Mouse (Mus musculus) limb, embryonic 12.5 days (tissue): Measurements from ENCODE around the gene Rhox3a2. TPM values are rescaled to one million over a fixed set of nuclear protein-coding genes. Genes with fewer than 3 reads are reported as not detected.
"Not testable (repeated sequence)": the region's sequence is repeated elsewhere in the genome, so short reads cannot be mapped to it uniquely, and the experiment has no call there.

ENCODE experiments used
- ATAC-seq: fragments of 200-750 bp; cut with Nextera tagmentation; 2 replicates; pipeline ENCODE4 v1.8.0; 2017; ENCODE audit warnings: low read depth, moderate TSS enrichment; ENCODE audit not compliant: insufficient number of reproducible peaks, insufficient read depth, low FRiP score, low TSS enrichment
- H3K27ac ChIP-seq: fragments of 300-500 bp; sonication (generic); 2 replicates; pipeline ENCODE4 v1.5.1; 2016; ENCODE audit warnings: mild to moderate bottlenecking, moderate library complexity
- H3K27me3 ChIP-seq: fragments of 300-500 bp; sonication (generic); 2 replicates; pipeline ENCODE4 v1.6.1; 2016; ENCODE audit warnings: mild to moderate bottlenecking, moderate library complexity
- H3K36me3 ChIP-seq: fragments of 300-500 bp; sonication (generic); 2 replicates; pipeline ENCODE4 v1.6.1; 2016; ENCODE audit warnings: mild to moderate bottlenecking, moderate library complexity
- H3K4me1 ChIP-seq: fragments of 300-500 bp; sonication (generic); replicated peaks from 2 replicates; pipeline ENCODE4 v1.6.1; 2016
- H3K4me2 ChIP-seq: fragments of 300-500 bp; sonication (generic); 2 replicates; pipeline ENCODE4 v1.6.1; 2016; ENCODE audit warnings: mild to moderate bottlenecking, moderate library complexity
- H3K4me3 ChIP-seq: fragments of 300-500 bp; sonication (generic); replicated peaks from 2 replicates; pipeline ENCODE4 v1.5.1; 2016; ENCODE audit warnings: mild to moderate bottlenecking
- H3K9ac ChIP-seq: fragments of 300-500 bp; sonication (generic); replicated peaks from 2 replicates; pipeline ENCODE4 v1.6.1; 2016; ENCODE audit warnings: mild to moderate bottlenecking, moderate library complexity
- H3K9me3 ChIP-seq: fragments of 300-500 bp; sonication (generic); 2 replicates; pipeline ENCODE4 v1.6.1; 2016; ENCODE audit warnings: mild to moderate bottlenecking, moderate library complexity
- WGBS: fragments of 180-500 bp; shearing (Covaris S2); methylation state at CpG from one replicate; pipeline ENCODE4 v1.1.7; 2016; 5-methylcytosine and 5-hydroxymethylcytosine counted together
- polyA plus RNA-seq: library from polyadenylated mRNA; unstranded; fragments of >200 nt; fragmentation: Nextera tagmentation; extraction: Ambion mirVana; gene quantifications from 2 replicates; pipeline ENCODE4 v1.2.1, GENCODE M21; 2016

Gene Rhox3a2
- not detected in 2 replicates for polyA plus RNA-seq

DNA sequence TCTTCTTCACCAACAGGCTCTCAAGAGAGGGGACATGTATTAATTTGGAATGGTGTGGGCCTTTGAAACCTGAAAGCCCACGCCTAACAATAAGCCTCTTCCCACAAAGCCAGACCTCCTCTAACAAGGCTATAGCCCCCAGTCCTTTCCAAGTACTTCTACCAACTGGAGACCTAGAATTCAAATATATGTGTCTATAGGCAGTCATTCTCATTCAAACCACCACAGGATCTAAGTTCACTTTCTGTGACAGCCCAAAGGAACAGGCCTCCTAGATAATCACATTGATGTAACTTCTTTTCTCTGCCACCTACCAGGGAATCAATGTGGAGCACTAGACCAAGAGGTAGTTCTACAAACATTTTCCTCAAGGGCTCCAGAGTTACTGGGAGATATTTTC is at the start of gene Rhox3a2:
Rhox3a2 (plus strand) TSS at position 301 of the 400 bp plus-strand sequence.
- not testable (repeated sequence) for H3K4me3 ChIP-seq, ATAC-seq, H3K4me1 ChIP-seq, H3K9me3 ChIP-seq, H3K9ac ChIP-seq, H3K4me2 ChIP-seq, H3K36me3 ChIP-seq, H3K27ac ChIP-seq, H3K27me3 ChIP-seq
- no CpG with 5 or more reads among the region's 1 CpGs for WGBS

DNA sequence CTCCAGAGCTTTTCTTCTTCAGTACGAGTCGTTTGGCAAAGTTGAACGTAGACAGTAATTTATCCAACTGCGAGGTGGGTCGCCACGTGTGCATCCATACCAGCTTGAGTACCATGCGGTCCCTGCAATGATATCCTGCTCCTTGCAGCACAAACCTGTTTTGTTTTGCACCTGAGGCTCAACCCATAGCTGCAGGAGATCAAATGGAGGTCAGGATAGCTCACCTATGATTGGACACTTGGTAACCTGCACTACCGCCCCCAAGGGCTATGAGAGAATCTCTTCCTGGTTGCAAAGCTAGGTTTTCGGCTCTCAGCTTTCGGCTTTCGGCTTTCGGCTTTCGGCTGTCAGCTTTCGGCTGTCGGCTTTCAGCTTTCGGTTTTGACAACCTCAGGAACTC is 10.7 kb downstream of the Rhox3a2 start, which contains the start of gene Rhox4a2:
Rhox4a2 (plus strand) TSS at position 301 of the 400 bp plus-strand sequence.
- H3K36me3 ChIP-seq, H3K27me3 ChIP-seq, H3K4me2 ChIP-seq, H3K9ac ChIP-seq, H3K9me3 ChIP-seq, H3K27ac ChIP-seq, H3K4me1 ChIP-seq, ATAC-seq, H3K4me3 ChIP-seq: not testable (repeated sequence)
- WGBS: 89% methylated on average over 9 of the region's 16 CpGs

DNA sequence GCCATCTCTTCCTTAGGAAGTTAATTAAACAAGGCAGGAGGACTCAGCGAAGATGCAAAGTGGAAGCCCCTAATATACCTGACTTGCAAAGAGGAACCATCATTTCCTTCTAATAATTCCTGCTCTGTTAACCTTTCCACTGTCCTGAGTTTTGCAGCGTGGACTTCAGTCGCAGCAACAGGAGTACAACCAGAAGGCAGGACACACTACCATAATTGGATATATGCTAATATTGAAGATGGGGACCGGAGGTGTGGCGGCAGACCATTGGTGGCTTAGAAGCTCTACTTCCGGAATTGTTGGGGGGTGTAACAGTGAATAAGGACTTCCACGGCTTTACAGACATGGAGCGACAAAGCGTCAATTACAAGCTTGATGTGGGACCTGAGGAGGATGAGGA is 31.9 kb downstream of the Rhox3a2 start, which contains the start of gene Rhox2b:
Rhox2b (plus strand) TSS at position 301 of the 400 bp plus-strand sequence.
- H3K36me3 ChIP-seq, H3K9ac ChIP-seq, H3K4me1 ChIP-seq, H3K27me3 ChIP-seq, H3K4me3 ChIP-seq, H3K9me3 ChIP-seq, ATAC-seq, H3K4me2 ChIP-seq, H3K27ac ChIP-seq: not testable (repeated sequence)
- WGBS: no CpG with 5 or more reads among the region's 9 CpGs

DNA sequence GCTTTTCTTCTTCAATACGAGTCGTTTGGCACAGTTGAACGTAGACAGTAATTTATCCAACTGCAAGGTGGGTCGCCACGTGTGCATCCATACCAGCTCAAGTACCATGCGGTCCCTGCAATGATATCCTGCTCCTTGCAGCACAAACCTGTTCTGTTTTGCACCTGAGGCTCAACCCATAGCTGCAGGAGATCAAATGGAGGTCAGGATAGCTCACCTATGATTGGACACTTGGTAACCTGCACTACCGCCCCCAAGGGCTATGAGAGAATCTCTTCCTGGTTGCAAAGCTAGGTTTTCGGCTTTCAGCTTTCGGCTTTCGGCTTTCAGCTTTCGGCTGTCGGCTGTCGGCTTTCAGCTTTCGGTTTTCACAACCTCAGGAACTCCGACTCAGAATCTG is 52.4 kb downstream of the Rhox3a2 start, which contains the start of gene Rhox4b:
Rhox4b (plus strand) TSS at position 301 of the 400 bp plus-strand sequence.
- not testable (repeated sequence) for H3K9me3 ChIP-seq, H3K27ac ChIP-seq, H3K36me3 ChIP-seq, ATAC-seq, H3K4me2 ChIP-seq, H3K27me3 ChIP-seq, H3K4me3 ChIP-seq, H3K4me1 ChIP-seq, H3K9ac ChIP-seq
- 86% methylated on average over 14 of the region's 15 CpGs for WGBS

Other genes starting within 250 kb of the Rhox3a2 start
- not detected in 2 replicates for gene Akap14, start 211.2 kb upstream of the Rhox3a2 start, polyA plus RNA-seq
- gene Ndufa1, start 188.9 kb upstream of the Rhox3a2 start, polyA plus RNA-seq: 393 and 398 TPM in 2 replicates
- 13.0 and 14.4 TPM in 2 replicates for gene Rnf113a1, start 188.8 kb upstream of the Rhox3a2 start, polyA plus RNA-seq
- not detected in 2 replicates for gene Gm9, start 169.0 kb upstream of the Rhox3a2 start, polyA plus RNA-seq
- not detected in 2 replicates for gene Rhox1, start 157.8 kb upstream of the Rhox3a2 start, polyA plus RNA-seq
- not detected in 2 replicates for gene Rhox2a, start 135.1 kb upstream of the Rhox3a2 start, polyA plus RNA-seq
- not detected in 2 replicates for gene Rhox3a, start 130.1 kb upstream of the Rhox3a2 start, polyA plus RNA-seq
- gene Rhox4a, start 114.7 kb upstream of the Rhox3a2 start, polyA plus RNA-seq: not detected in 2 replicates
- not detected in 2 replicates for gene Rhox4a2, start 10.8 kb downstream of the Rhox3a2 start, polyA plus RNA-seq
- gene Rhox2b, start 32.0 kb downstream of the Rhox3a2 start, polyA plus RNA-seq: not detected in 2 replicates
- 0.30 TPM in 1 of 2 replicates, not detected in the other for gene Rhox4b, start 52.5 kb downstream of the Rhox3a2 start, polyA plus RNA-seq
- gene Rhox2c, start 73.7 kb downstream of the Rhox3a2 start, polyA plus RNA-seq: not detected in 2 replicates
- gene Rhox3c, start 78.6 kb downstream of the Rhox3a2 start, polyA plus RNA-seq: not detected in 2 replicates
- gene Rhox4c, start 100.3 kb downstream of the Rhox3a2 start, polyA plus RNA-seq: not detected in 2 replicates
- gene Rhox2d, start 113.4 kb downstream of the Rhox3a2 start, polyA plus RNA-seq: not detected in 2 replicates
- not detected in 2 replicates for gene Rhox4d, start 134.3 kb downstream of the Rhox3a2 start, polyA plus RNA-seq
- not detected in 2 replicates for gene Rhox2e, start 150.4 kb downstream of the Rhox3a2 start, polyA plus RNA-seq
- gene Rhox3e, start 162.0 kb downstream of the Rhox3a2 start, polyA plus RNA-seq: not detected in 2 replicates
- gene Rhox4e, start 177.4 kb downstream of the Rhox3a2 start, polyA plus RNA-seq: not detected in 2 replicates
- gene Rhox2f, start 191.4 kb downstream of the Rhox3a2 start, polyA plus RNA-seq: not detected in 2 replicates
- not detected in 2 replicates for gene Rhox3f, start 201.0 kb downstream of the Rhox3a2 start, polyA plus RNA-seq
- not detected in 2 replicates for gene Rhox4f, start 227.7 kb downstream of the Rhox3a2 start, polyA plus RNA-seq
- not detected in 2 replicates for gene Rhox3g, start 248.6 kb downstream of the Rhox3a2 start, polyA plus RNA-seq